Mouse (Mus musculus) gastrocnemius, adult 8-10 months (tissue): ENCODE measurements around the gene Fkbp3. TPM values are rescaled to one million over a fixed set of nuclear protein-coding genes. Genes with fewer than 3 reads are reported as not detected.

Experiments used
- DNase-seq, 2 experiments: peaks; one replicate each; pipeline ENCODE4 v3.0.0; 2022; ENCODE audit warnings: low spot score in 2 of 2
- total RNA-seq, 4 experiments: library from RNA; stranded (reverse); gene quantifications; 2 replicates each; pipeline ENCODE4 v1.2.4; 2022

The Fkbp3 gene
- total RNA-seq, 4 experiments from 2014 or later, result 151 to 195 (median 179) TPM

GRCm38 (mm10) chr12:65036190-65036870 lies 37.5 kb downstream of the Fkbp3 start, which contains the start of gene Prpf39:
Prpf39 (plus strand) TSS chr12:65036333.
- DNase-seq, result peak; percentile 83 to 89

- DNase-seq, result no peak
Measured at GRCm38 (mm10) chr12:65035839-65036189, 38.0 kb downstream of the Fkbp3 start.

- no peak for DNase-seq
Measured at GRCm38 (mm10) chr12:65022842-65023241, 51.0 kb downstream of the Fkbp3 start.

Other genes with a start within 250 kb of the Fkbp3 start
- 1 to 10 TPM; 2.3 to 2.9 (median 2.6) TPM for gene Gm527, start 156.1 kb downstream of the Fkbp3 start, total RNA-seq
- 10 to 100 TPM in 1 of 4 experiments, 1 to 10 TPM in 3; 7.6 to 10.9 (median 9.4) TPM for gene Klhl28, start 108.5 kb downstream of the Fkbp3 start, total RNA-seq
- 10 to 100 TPM in 2 of 4 experiments, 1 to 10 TPM in 2; 8.2 to 11.0 (median 10.0) TPM for gene Togaram1, start 108.2 kb downstream of the Fkbp3 start, total RNA-seq
- gene Prpf39, start 37.7 kb downstream of the Fkbp3 start, total RNA-seq, result 10 to 100 TPM in 3 of 4 experiments, 1 to 10 TPM in 1; 9.4 to 12.3 (median 11.9) TPM
- 1 to 10 TPM in 3 of 4 experiments, under 1 TPM in 1; 0.80 to 4.0 (median 1.8) TPM for gene Fancm, start 1.6 kb upstream of the Fkbp3 start, total RNA-seq
- gene Mis18bp1, start 98.6 kb upstream of the Fkbp3 start, total RNA-seq, result not detected
- not detected for gene Wdr20rt, start 151.5 kb upstream of the Fkbp3 start, total RNA-seq